Mouse (Mus musculus): ENCODE results near the gene Pnpla2. TPM values are rescaled to one million over a fixed set of nuclear protein-coding genes. Genes with fewer than 3 reads are reported as not detected.
A peak's percentile ranks its signal among the peaks of the same experiment; 100 is the strongest.

Gene Pnpla2
- polyA plus RNA-seq, 1 experiment from 2014 or later: 82.1 TPM

DNA sequence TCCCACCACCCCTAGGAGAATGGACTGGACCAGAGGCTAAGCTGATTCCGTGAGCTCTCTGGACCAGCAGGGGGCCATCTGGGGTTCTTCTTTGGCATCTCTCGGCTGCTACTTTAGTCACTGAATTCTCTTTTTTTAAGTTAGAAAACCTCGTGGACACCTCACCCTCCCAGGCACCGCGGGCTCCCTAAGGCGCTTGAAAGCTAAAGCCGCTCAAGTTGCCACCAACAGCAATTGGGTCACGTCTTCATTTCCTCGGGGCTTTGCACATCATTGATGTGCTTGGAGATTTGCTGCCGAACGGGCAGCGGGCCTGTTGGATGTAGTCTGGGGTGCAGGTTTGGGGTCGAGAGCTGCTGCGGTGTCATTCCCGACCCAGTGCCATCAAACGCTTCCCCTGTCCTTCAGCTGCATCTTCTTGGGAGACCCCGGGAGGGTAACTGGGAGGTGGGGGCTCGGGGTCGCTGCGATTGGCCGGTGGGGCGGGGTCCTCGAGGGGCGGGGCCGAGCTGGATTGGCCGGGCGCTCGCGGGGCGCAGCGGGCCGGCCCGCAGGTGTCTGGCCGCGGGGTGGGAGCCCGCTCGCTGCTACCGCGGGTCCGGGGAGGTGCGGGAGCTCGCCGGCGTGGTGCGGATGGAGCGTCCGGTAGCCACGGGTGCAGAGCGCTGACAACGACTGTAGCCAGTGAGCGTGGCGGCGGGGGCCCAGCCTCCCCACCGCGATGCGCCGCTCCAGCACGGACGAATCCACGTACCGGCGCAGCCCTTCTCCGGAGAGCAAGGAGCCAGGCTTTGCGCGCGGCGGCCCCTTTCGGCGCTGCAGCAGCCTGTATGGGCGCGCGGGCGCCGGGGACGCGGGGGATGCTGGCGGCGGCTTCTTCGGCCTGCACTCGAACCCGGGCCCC is 26.8 kb downstream of the Pnpla2 start:
- whole genome bisulfite sequencing: 1% methylated on average over 64 of the region's 81 CpGs
- H3K4me3 ChIP-seq (ENCODE audit: low read depth, low read length): peak overlapping the region; percentile 48
- H3K4me2 ChIP-seq (replicated peaks; ENCODE audit: low read depth): peak overlapping the region; percentile 91
- peaks cover 11% of the 10 kb centered on the region for H3K4me1 ChIP-seq (replicated peaks; ENCODE audit: control insufficient read depth, insufficient read depth)
- TF ChIP-seq EP300 (optimal IDR thresholded peaks at IDR 0.05) (no peak), CTCF (IDR thresholded peaks at IDR 0.05; ENCODE audit: low read depth) (peak; percentile 65)
- no peak overlapping the region for H3K27ac ChIP-seq (replicated peaks)
- no peaks in the 10 kb centered on the region for H3K27me3 ChIP-seq (ENCODE audit: control insufficient read depth, insufficient read depth, low read length)
- ATAC-seq (ENCODE audit: low FRiP score, low TSS enrichment): no peak
- H3K36me3 ChIP-seq (ENCODE audit: control insufficient read depth, insufficient read depth, low read length): no peaks in the 10 kb centered on the region
- DNase-seq (ENCODE audit: low spot score): peak; percentile 60
- peak overlapping the region; percentile 47 for H3K9ac ChIP-seq (ENCODE audit: low read length)
- H3K9me3 ChIP-seq (ENCODE audit: control insufficient read depth, low read length): no peaks in the 10 kb centered on the region

DNA sequence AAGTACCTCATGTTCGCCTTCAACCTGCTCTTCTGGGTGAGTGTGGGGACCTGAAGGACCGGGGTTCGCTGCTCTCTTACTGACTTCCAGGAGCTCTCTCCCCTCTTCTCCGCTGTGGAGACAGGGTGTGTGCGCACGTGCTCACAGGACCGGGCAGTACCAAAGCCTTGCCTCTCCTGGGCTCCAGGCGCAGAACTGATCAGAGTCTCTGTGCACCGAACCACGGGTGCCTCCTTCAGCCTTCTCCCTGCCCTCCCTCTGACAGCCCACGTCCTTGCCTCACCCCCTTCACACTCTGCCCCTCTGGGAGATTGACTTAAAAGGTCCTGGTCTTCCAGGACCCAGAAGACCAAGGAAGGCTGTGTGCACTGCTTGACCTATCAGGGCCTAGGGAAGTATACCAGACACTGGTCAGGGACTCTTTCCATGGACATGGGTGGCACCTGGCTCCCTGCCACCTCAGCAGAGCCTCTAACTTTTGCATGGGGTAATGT is 27.6 kb downstream of the Pnpla2 start:
- Histone ChIP-seq H3K9me3 (ENCODE audit: control insufficient read depth, low read length) (no peaks in the 10 kb centered on the region), H3K4me1 (replicated peaks; ENCODE audit: control insufficient read depth, insufficient read depth) (peaks cover 8% of the 10 kb centered on the region), H3K27ac (replicated peaks) (no peak overlapping the region), H3K4me2 (replicated peaks; ENCODE audit: low read depth) (peak overlapping the region; percentile 91), H3K36me3 (ENCODE audit: control insufficient read depth, insufficient read depth, low read length) (no peaks in the 10 kb centered on the region), H3K9ac (ENCODE audit: low read length) (peak overlapping the region; percentile 47), H3K4me3 (ENCODE audit: low read depth, low read length) (peak overlapping the region; percentile 48), H3K27me3 (ENCODE audit: control insufficient read depth, insufficient read depth, low read length) (no peaks in the 10 kb centered on the region)
- WGBS: 22% methylated on average over 11 of the region's 11 CpGs
- ATAC-seq (ENCODE audit: low FRiP score, low TSS enrichment) (no peak), DNase-seq (ENCODE audit: low spot score) (no peak)
- TF ChIP-seq EP300 (optimal IDR thresholded peaks at IDR 0.05) (no peak), CTCF (IDR thresholded peaks at IDR 0.05; ENCODE audit: low read depth) (no peak)

DNA sequence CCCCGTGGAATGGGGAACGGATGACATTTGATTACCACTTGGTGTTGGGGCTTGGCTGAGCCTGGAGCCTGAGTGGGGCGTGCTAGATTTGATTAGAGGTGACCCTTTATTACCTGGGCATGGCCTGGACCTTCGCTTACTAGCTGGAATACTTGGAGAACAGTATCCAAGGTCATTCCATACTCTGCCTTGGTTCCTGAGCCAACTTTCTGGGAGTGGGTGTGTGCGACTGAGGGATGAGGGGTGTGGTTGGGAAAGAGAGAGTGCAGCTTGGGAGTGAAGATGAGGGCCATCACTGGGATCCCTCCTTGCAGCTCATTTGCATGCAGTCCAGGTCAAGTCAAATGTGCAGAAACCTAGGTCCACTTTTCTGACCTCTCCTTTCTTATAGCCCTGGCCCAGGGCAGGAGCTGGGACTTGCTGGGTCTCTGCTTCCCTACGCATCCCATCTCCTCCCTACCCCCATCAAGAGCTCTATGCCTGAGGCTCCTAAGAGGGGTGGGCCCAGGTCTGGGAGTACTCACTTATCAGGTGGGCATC is 28.2 kb downstream of the Pnpla2 start:
- no peak overlapping the region for H3K4me3 ChIP-seq (ENCODE audit: low read depth, low read length)
- no peak overlapping the region for H3K4me2 ChIP-seq (replicated peaks; ENCODE audit: low read depth)
- ATAC-seq (ENCODE audit: low FRiP score, low TSS enrichment) (no peak), DNase-seq (ENCODE audit: low spot score) (no peak)
- H3K27me3 ChIP-seq (ENCODE audit: control insufficient read depth, insufficient read depth, low read length): no peaks in the 10 kb centered on the region
- WGBS: 73% methylated on average over 6 of the region's 6 CpGs
- no peaks in the 10 kb centered on the region for H3K9me3 ChIP-seq (ENCODE audit: control insufficient read depth, low read length)
- no peak overlapping the region for H3K27ac ChIP-seq (replicated peaks)
- no peak for TF ChIP-seq CTCF (IDR thresholded peaks at IDR 0.05; ENCODE audit: low read depth)
- TF ChIP-seq EP300 (optimal IDR thresholded peaks at IDR 0.05): no peak
- no peaks in the 10 kb centered on the region for H3K36me3 ChIP-seq (ENCODE audit: control insufficient read depth, insufficient read depth, low read length)
- H3K9ac ChIP-seq (ENCODE audit: low read length): no peak overlapping the region
- H3K4me1 ChIP-seq (replicated peaks; ENCODE audit: control insufficient read depth, insufficient read depth): peaks cover 5% of the 10 kb centered on the region

DNA sequence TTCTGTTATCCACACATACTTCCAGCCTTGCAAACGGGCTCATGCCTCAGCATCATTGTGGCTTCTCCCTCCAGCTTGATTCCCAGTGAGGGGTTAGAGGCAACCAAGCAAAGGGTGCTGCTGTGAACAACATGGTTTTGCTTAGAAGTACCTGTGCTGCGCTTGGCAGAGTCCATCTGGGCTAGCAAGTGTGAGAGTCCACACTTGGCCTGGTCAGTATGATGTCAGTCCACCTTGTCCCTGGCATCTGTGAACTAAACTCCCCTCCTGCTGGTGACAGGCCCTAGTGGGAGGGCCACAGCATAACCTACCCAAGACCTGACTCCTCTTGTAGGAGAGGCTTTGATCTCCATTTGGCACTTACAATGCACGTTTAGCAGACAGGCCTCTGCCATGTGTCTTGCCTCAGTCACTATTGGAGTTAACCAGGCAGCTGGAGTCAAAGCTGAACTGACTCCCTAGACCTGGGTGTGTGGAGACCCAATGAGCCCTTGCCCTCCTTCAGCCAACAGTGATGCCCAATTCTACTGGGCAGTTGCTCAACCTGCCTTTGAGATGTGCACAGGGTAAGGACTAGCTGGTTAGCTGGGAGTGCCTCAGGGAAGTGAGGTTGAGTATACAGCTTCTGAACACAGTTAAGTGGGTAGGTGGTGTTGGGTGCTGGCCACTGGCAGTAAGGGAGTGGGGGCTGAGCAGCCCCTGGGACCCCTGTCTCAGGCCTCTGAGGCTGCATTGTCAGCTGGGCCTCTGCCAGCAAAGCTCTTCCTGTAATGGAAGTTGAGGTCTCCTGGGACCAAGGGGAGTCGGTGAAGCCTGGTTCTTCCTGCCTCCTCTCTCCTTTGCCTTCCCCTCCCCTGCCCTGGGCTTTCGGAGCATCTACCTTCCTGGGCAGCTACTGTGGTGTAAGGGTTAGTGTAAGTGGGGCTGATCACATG is 29.5 kb downstream of the Pnpla2 start:
- WGBS: 78% methylated on average over 4 of the region's 5 CpGs
- no peak overlapping the region for H3K27ac ChIP-seq (replicated peaks)
- H3K4me3 ChIP-seq (ENCODE audit: low read depth, low read length): no peak overlapping the region
- ATAC-seq (ENCODE audit: low FRiP score, low TSS enrichment) (no peak), DNase-seq (ENCODE audit: low spot score) (no peak)
- no peaks in the 10 kb centered on the region for H3K27me3 ChIP-seq (ENCODE audit: control insufficient read depth, insufficient read depth, low read length)
- no peaks in the 10 kb centered on the region for H3K36me3 ChIP-seq (ENCODE audit: control insufficient read depth, insufficient read depth, low read length)
- H3K4me2 ChIP-seq (replicated peaks; ENCODE audit: low read depth): no peak overlapping the region
- peaks cover 5% of the 10 kb centered on the region; the same call in 1 of the 2 replicates for H3K4me1 ChIP-seq (replicated peaks; ENCODE audit: control insufficient read depth, insufficient read depth)
- TF ChIP-seq CTCF (IDR thresholded peaks at IDR 0.05; ENCODE audit: low read depth) (no peak), EP300 (optimal IDR thresholded peaks at IDR 0.05) (no peak)
- H3K9me3 ChIP-seq (ENCODE audit: control insufficient read depth, low read length): no peaks in the 10 kb centered on the region
- H3K9ac ChIP-seq (ENCODE audit: low read length): no peak overlapping the region

DNA sequence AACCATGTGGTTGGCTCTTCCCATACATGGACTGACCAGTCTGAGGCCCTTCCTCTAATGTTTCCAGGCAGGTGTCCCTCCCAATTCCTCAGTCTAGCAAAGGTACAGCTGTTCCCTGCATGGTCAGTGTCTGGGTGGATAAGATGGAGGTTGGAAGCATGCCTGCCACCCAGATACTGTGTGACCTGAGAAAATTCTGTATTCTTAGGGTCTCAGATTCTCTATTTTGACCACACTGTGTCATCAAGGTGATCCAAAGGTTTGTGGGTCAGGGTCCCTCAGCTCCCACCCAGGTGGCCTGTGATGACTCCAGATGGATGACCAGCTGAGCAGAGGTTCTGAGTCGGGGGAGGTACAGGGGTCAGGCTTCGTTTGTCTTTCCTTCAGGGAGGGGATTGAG is 30.2 kb downstream of the Pnpla2 start:
- no peak overlapping the region for H3K27ac ChIP-seq (replicated peaks)
- H3K4me3 ChIP-seq (ENCODE audit: low read depth, low read length): no peak overlapping the region
- DNase-seq (ENCODE audit: low spot score): no peak
- H3K36me3 ChIP-seq (ENCODE audit: control insufficient read depth, insufficient read depth, low read length): no peaks in the 10 kb centered on the region
- H3K27me3 ChIP-seq (ENCODE audit: control insufficient read depth, insufficient read depth, low read length): no peaks in the 10 kb centered on the region
- H3K4me2 ChIP-seq (replicated peaks; ENCODE audit: low read depth): no peak overlapping the region
- TF ChIP-seq CTCF (IDR thresholded peaks at IDR 0.05; ENCODE audit: low read depth) (no peak), EP300 (optimal IDR thresholded peaks at IDR 0.05) (no peak)
- no peak overlapping the region for H3K9ac ChIP-seq (ENCODE audit: low read length)
- no peak for ATAC-seq (ENCODE audit: low FRiP score, low TSS enrichment)
- H3K9me3 ChIP-seq (ENCODE audit: control insufficient read depth, low read length): no peaks in the 10 kb centered on the region
- 54% methylated on average over 2 of the region's 2 CpGs for WGBS
- peaks cover 5% of the 10 kb centered on the region; the same call in 1 of the 2 replicates for H3K4me1 ChIP-seq (replicated peaks; ENCODE audit: control insufficient read depth, insufficient read depth)
